Mouse (Mus musculus) brown adipose tissue, adult 24 weeks (tissue): Measurements from ENCODE around the gene Kcnk3. TPM values are rescaled to one million over a fixed set of nuclear protein-coding genes. Genes with fewer than 3 reads are reported as not detected.

Experiments used
- H3K27ac ChIP-seq: fragments of 200-500 bp; replicated peaks from 2 replicates; pipeline ENCODE4 v1.5.1; 2012; ENCODE audit warnings: low read depth, mild to moderate bottlenecking, low read length
- H3K4me1 ChIP-seq: fragments of 200-500 bp; 2 replicates; pipeline ENCODE4 v1.6.1; 2012; ENCODE audit warnings: low read length, mixed read lengths; ENCODE audit not compliant: control insufficient read depth, insufficient read depth, insufficient read length
- H3K4me3 ChIP-seq: fragments of 200-500 bp; 2 replicates; pipeline ENCODE4 v1.5.1; 2012; ENCODE audit warnings: low read depth, mild to moderate bottlenecking, low read length, moderate library complexity; ENCODE audit not compliant: insufficient read depth
- polyA plus RNA-seq: library from polyadenylated mRNA; stranded (reverse); fragments of >200 nt; gene quantifications from 2 replicates; pipeline ENCODE4 v1.2.4, GENCODE M21; 2012; ENCODE audit not compliant: missing spikeins, insufficient read depth, insufficient read length

Kcnk3 gene
- polyA plus RNA-seq, 1 experiment: 118 TPM

GRCm38 (mm10) chr5:30577251-30577650, 10.7 kb upstream of the Kcnk3 start:
- Histone ChIP-seq H3K4me3 (no peak overlapping the region), H3K27ac (no peak overlapping the region), H3K4me1 (peaks cover 9% of the 10 kb centered on the region; the same call in 1 of the 2 replicates)

- H3K27ac ChIP-seq: 0 out of 2 replicates have a peak overlapping the region, but pooled peaks have one; percentile 29
- H3K4me3 ChIP-seq: no peak overlapping the region
- peaks cover 5% of the 10 kb centered on the region; the same call in 1 of the 2 replicates for H3K4me1 ChIP-seq
Measured at GRCm38 (mm10) chr5:30577654-30578310, 10.2 kb upstream of the Kcnk3 start.

- peaks cover 3% of the 10 kb centered on the region; the same call in 1 of the 2 replicates for H3K4me1 ChIP-seq
- H3K4me3 ChIP-seq: no peak overlapping the region
- 0 out of 2 replicates have a peak overlapping the region, but pooled peaks have one; percentile 29 for H3K27ac ChIP-seq
Measured at GRCm38 (mm10) chr5:30578445-30579080, 9.4 kb upstream of the Kcnk3 start.

DNA sequence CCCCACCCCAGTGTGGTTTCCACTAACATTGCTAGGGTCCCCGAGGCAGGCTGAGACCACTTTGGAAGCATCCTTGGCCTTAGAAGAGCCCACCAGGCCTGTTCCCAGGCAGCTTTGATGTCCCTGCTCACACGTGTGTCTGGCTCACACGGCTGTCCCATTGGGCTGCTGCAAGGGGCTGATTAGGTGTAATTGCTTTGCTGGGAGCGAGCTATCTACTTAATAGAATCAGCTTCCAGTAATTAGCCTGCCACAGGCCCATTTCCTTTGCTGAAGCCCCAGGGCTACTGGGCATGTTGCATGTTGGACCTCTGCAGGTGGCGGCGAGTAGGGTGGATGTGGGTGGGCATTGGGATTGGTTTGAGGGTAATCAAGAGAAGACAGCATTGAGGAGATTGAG, 7.2 kb upstream of the Kcnk3 start:
- Histone ChIP-seq H3K4me1 (peaks cover 3% of the 10 kb centered on the region; the same call in 1 of the 2 replicates), H3K4me3 (no peak overlapping the region), H3K27ac (no peak overlapping the region)

- Histone ChIP-seq H3K4me1 (peaks cover 3% of the 10 kb centered on the region; the same call in 1 of the 2 replicates), H3K4me3 (no peak overlapping the region), H3K27ac (no peak overlapping the region)
Measured at GRCm38 (mm10) chr5:30582017-30582416, 6.0 kb upstream of the Kcnk3 start.

GRCm38 (mm10) chr5:30586616-30587015, 1.4 kb upstream of the Kcnk3 start:
- peak overlapping the region; percentile 94 for H3K27ac ChIP-seq
- no peak overlapping the region for H3K4me3 ChIP-seq
- 0 out of 2 replicates have a peak, but pooled peaks cover 3% of the 10 kb centered on the region for H3K4me1 ChIP-seq

DNA sequence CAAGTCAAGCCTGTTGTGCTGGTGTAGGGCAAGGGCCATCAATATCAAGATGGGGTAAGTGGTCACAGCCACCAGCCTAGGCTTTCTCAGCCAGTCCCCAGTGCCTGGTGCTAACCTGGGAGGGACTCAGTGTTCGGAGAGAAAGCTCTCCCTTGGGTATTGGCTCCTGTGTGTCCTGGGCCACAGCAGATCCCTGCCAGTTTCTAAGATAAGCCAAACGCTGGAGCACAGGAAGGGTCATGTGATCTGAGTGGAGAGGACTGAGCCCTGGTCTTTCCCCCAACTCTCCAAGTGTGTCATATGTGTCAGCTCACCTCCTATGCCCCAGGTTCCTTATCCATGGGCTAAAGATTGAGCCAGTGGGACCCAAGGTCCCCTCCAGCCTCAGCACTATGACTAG, 869 bp upstream of the Kcnk3 start:
- Histone ChIP-seq H3K4me3 (peak overlapping the region; percentile 46), H3K4me1 (0 out of 2 replicates have a peak, but pooled peaks cover 3% of the 10 kb centered on the region), H3K27ac (peak overlapping the region; percentile 94)

GRCm38 (mm10) chr5:30588301-30588968, 465 bp downstream of the Kcnk3 start:
- Histone ChIP-seq H3K4me1 (0 out of 2 replicates have a peak, but pooled peaks cover 3% of the 10 kb centered on the region), H3K4me3 (peak overlapping the region; percentile 80), H3K27ac (peak overlapping the region; percentile 80)

DNA sequence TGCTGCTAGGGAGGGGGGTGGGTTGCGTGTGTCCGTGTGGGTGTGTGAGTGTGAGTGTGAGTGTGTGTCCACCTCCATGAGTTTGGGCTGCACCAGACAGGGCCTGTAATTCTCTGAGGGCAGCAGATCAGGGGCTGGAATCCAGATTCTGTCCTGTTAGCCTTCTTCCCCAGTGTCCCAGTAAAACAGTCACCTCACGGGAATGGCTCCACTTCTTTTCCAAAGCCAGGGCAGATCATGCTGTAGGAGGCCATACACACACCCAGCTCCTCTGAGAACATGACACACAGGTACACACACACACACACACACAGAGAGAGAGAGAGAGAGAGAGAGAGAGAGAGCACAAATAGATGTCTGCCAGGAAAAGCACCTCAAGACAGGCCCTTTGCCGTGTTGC, 1.1 kb downstream of the Kcnk3 start:
- H3K4me3 ChIP-seq: peak overlapping the region; percentile 80
- peaks cover 3% of the 10 kb centered on the region; the same call in 1 of the 2 replicates for H3K4me1 ChIP-seq
- peak overlapping the region; percentile 80 for H3K27ac ChIP-seq

- peaks cover 3% of the 10 kb centered on the region; the same call in 1 of the 2 replicates for H3K4me1 ChIP-seq
- H3K27ac ChIP-seq: peak overlapping the region; percentile 80
- peak overlapping the region; percentile 80 for H3K4me3 ChIP-seq
Measured at GRCm38 (mm10) chr5:30589546-30589945, 1.6 kb downstream of the Kcnk3 start.

- Histone ChIP-seq H3K4me3 (peak overlapping the region; percentile 13; the same call in 1 of the 2 replicates), H3K4me1 (peaks cover 3% of the 10 kb centered on the region; the same call in 1 of the 2 replicates), H3K27ac (no peak overlapping the region)
Measured at GRCm38 (mm10) chr5:30590231-30590630, 2.3 kb downstream of the Kcnk3 start.

DNA sequence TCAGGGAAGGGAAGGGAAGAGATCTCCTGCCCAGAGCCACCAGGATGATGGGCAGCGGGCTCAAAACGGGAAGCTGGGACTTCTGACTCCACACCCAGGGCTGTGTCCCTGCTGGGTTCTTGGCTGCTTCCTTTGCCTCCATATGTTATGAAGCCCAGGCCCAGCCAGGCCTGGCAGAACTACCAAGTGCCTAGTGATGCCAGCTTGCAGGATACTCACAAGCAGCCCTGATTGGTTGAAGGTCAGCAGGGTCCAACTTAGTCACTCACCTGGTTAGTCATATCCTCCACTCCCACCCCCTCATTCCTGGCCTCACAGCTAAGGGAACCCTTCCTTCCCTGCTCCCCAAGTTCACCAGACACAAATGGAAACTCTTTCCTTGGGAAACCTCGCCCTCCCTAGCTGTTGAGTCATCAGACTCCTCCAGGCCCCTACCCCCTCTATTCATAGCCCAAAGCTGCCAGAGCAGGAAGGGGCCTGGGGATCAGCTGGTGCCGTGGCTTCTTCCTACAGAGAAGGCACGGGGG, 3.3 kb downstream of the Kcnk3 start:
- Histone ChIP-seq H3K4me1 (peaks cover 10% of the 10 kb centered on the region), H3K27ac (peak overlapping the region; percentile 45), H3K4me3 (no peak overlapping the region)

GRCm38 (mm10) chr5:30591786-30592185, 3.8 kb downstream of the Kcnk3 start:
- H3K27ac ChIP-seq: 0 out of 2 replicates have a peak overlapping the region, but pooled peaks have one; percentile 21
- H3K4me3 ChIP-seq: no peak overlapping the region
- peaks cover 11% of the 10 kb centered on the region for H3K4me1 ChIP-seq

DNA sequence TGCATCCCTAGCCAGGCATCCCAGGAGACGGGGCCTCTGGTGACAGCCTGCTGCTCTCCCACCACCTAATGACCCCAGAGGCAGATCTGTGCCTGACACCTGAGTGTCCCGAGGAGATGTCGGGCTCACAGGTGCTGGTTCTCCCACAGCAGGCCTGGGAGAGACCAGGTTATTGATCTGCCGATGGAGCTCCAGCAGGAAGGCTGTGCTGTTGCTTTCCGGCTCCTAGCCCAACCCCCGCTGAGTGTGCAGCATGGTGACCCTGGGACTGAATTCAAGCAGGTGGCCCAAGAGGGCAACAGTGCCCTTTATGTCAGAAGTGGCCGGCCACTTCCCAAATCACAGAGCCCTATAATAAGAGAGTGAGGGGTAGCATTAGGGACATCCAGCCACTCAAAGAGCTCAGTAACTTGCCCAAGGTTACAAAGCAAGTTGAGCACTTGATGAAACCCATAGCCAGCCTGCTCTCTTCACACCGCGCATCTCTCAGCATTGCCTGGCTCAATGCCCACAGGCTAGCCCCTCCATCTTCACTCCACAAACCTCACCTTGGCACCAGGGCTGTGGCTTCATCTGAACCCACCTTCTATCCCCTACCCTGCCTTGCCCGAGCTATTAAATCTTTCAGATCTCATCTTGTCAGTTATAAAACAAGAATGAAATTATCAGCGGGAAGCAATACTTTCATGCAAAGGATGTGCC, 4.5 kb downstream of the Kcnk3 start:
- peaks cover 11% of the 10 kb centered on the region for H3K4me1 ChIP-seq
- H3K27ac ChIP-seq: no peak overlapping the region; the same call in 1 of the 2 replicates
- H3K4me3 ChIP-seq: no peak overlapping the region
